Mouse (Mus musculus): ENCODE measurements around the gene Por.

Gene Por

GRCm38 (mm10) chr5:135703431-135703830 lies 33.6 kb downstream of the Por start:
- DNase-seq: no peak

GRCm38 (mm10) chr5:135705383-135705782 lies 35.5 kb downstream of the Por start:
- no peak for DNase-seq

GRCm38 (mm10) chr5:135707039-135707438 lies 37.2 kb downstream of the Por start:
- DNase-seq: peak in 1 of 2 experiments; percentile 25

- DNase-seq: no peak
Observed at GRCm38 (mm10) chr5:135707855-135708254, 38.0 kb downstream of the Por start.

GRCm38 (mm10) chr5:135709716-135710115 lies 39.9 kb downstream of the Por start:
- no peak for DNase-seq

- DNase-seq: peak in 1 of 2 experiments; percentile 42
Observed at GRCm38 (mm10) chr5:135710599-135711214, 40.9 kb downstream of the Por start.

- no peak for DNase-seq
Observed at GRCm38 (mm10) chr5:135711582-135712355, 41.9 kb downstream of the Por start.

- no peak for DNase-seq
Observed at GRCm38 (mm10) chr5:135712803-135713202, 43.0 kb downstream of the Por start.

- peak; percentile 58 to 74 for DNase-seq
Observed at GRCm38 (mm10) chr5:135713441-135714218, 43.8 kb downstream of the Por start.

- no peak for DNase-seq
Observed at GRCm38 (mm10) chr5:135715624-135716023, 45.8 kb downstream of the Por start.

- DNase-seq: no peak
Observed at GRCm38 (mm10) chr5:135719586-135720120, 49.8 kb downstream of the Por start.

- no peak for DNase-seq
Observed at GRCm38 (mm10) chr5:135720121-135720520, 50.3 kb downstream of the Por start.

- DNase-seq: no peak
Observed at GRCm38 (mm10) chr5:135721076-135721475, 51.2 kb downstream of the Por start.

GRCm38 (mm10) chr5:135722121-135722520 lies 52.3 kb downstream of the Por start:
- peak; percentile 72 to 81 for DNase-seq

- no peak for DNase-seq
Observed at GRCm38 (mm10) chr5:135723165-135723751, 53.4 kb downstream of the Por start.

- DNase-seq: no peak
Observed at GRCm38 (mm10) chr5:135724536-135725322, 54.9 kb downstream of the Por start.

GRCm38 (mm10) chr5:135725391-135725841 lies 55.6 kb downstream of the Por start:
- no peak for DNase-seq

GRCm38 (mm10) chr5:135725991-135726390 lies 56.2 kb downstream of the Por start:
- no peak for DNase-seq

- DNase-seq: no peak
Observed at GRCm38 (mm10) chr5:135726641-135727346, 57.0 kb downstream of the Por start.

GRCm38 (mm10) chr5:135727871-135728270 lies 58.0 kb downstream of the Por start:
- no peak for DNase-seq

- DNase-seq: no peak
Observed at GRCm38 (mm10) chr5:135728361-135728760, 58.5 kb downstream of the Por start.

Measured in cerebellum, postnatal 25 days (tissue).